Mouse (Mus musculus) hindbrain, embryonic 14.5 days (tissue): ENCODE results near the gene Nmnat1. TPM values are rescaled to one million over a fixed set of nuclear protein-coding genes. Genes with fewer than 3 reads are reported as not detected.
A peak's percentile ranks its signal among the peaks of the same experiment; 100 is the strongest.

Experiments
- ATAC-seq: fragments of 200-750 bp; cut with Nextera tagmentation; 2 replicates; pipeline ENCODE4 v1.8.0; 2017; ENCODE audit warnings: moderate number of reproducible peaks, mild to moderate bottlenecking, moderate TSS enrichment, moderate library complexity; ENCODE audit not compliant: low FRiP score
- DNase-seq: peaks from one replicate; pipeline ENCODE4 v3.0.0-alpha.2; 2015; ENCODE audit warnings: low spot score
- H3K27ac ChIP-seq: fragments of 300-500 bp; sonication (generic); 2 replicates; pipeline ENCODE4 v1.5.1; 2014; ENCODE audit warnings: mild to moderate bottlenecking, moderate library complexity
- H3K27me3 ChIP-seq: fragments of 300-500 bp; sonication (generic); 2 replicates; pipeline ENCODE4 v1.6.1; 2014; ENCODE audit warnings: mild to moderate bottlenecking, low read length, mixed read lengths; ENCODE audit not compliant: control insufficient read depth, insufficient read depth
- H3K36me3 ChIP-seq: fragments of 300-500 bp; sonication (generic); replicated peaks from 2 replicates; pipeline ENCODE4 v1.6.1; 2014; ENCODE audit not compliant: control insufficient read depth, insufficient read depth
- H3K4me1 ChIP-seq: fragments of 300-500 bp; sonication (generic); replicated peaks from 2 replicates; pipeline ENCODE4 v1.6.1; 2014; ENCODE audit warnings: antibody characterized with exemption, low read length, mixed read lengths; ENCODE audit not compliant: control insufficient read depth, insufficient read depth
- H3K4me2 ChIP-seq: fragments of 300-500 bp; sonication (generic); replicated peaks from 2 replicates; pipeline ENCODE4 v1.6.1; 2014; ENCODE audit warnings: mild to moderate bottlenecking, moderate library complexity
- H3K4me3 ChIP-seq: fragments of 300-500 bp; sonication (generic); replicated peaks from 2 replicates; pipeline ENCODE4 v1.5.1; 2014; ENCODE audit warnings: mild to moderate bottlenecking, low read length
- H3K9ac ChIP-seq: fragments of 300-500 bp; sonication (generic); 2 replicates; pipeline ENCODE4 v1.6.1; 2014
- H3K9me3 ChIP-seq: fragments of 300-500 bp; sonication (generic); 2 replicates; pipeline ENCODE4 v1.6.1; 2016; ENCODE audit warnings: low read length; ENCODE audit not compliant: control insufficient read depth
- WGBS: fragments of 180-500 bp; shearing (Covaris S2); extraction: QIAGEN DNeasy Blood & Tissue Kit; methylation state at CpG from one replicate; pipeline ENCODE4 v1.1.7; 2014; 5-methylcytosine and 5-hydroxymethylcytosine counted together
- polyA plus RNA-seq: library from polyadenylated mRNA; unstranded; fragments of >200 nt; fragmentation: Nextera tagmentation; extraction: Ambion mirVana; gene quantifications from 2 replicates; pipeline ENCODE4 v1.2.1, GENCODE M21; 2014

Nmnat1 gene
- polyA plus RNA-seq, 1 experiment from 2014 or later: 7.5 TPM

- H3K27ac ChIP-seq: no peak overlapping the region
- no peak for ATAC-seq
- no peaks in the 10 kb centered on the region for H3K9me3 ChIP-seq
- H3K4me2 ChIP-seq: no peak overlapping the region
- no peak for DNase-seq
- no peaks in the 10 kb centered on the region for H3K4me1 ChIP-seq
- H3K27me3 ChIP-seq: no peaks in the 10 kb centered on the region
- 90% methylated on average over 8 of the region's 8 CpGs for WGBS
- H3K36me3 ChIP-seq: peaks cover 70% of the 10 kb centered on the region
- no peak overlapping the region for H3K9ac ChIP-seq
- H3K4me3 ChIP-seq: no peak overlapping the region
Observed at GRCm38 (mm10) chr4:149498901-149499300, 13.9 kb upstream of the Nmnat1 start.

DNA sequence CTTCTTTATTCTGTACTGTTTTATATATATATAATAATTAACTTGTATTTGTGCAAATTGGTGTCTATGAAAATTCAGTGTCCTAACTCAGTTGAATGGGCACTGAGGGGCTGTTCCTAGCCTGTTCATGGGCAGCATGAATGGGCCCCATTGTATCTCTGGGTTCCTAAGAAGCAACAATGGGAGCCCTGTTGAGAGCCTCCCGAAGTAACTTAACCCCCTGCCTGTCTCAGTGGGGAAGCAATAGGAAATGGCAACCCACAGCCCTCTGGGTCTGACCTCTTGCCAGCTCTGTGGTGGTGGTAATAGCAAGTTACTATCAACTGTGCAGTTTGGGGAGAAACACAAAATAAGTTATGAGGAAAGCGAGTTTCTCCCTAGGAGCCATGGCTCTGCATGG is 11.6 kb upstream of the Nmnat1 start:
- Histone ChIP-seq H3K27me3 (no peaks in the 10 kb centered on the region), H3K9ac (no peak overlapping the region), H3K4me1 (no peaks in the 10 kb centered on the region), H3K27ac (peak overlapping the region; percentile 75), H3K9me3 (no peaks in the 10 kb centered on the region), H3K4me3 (no peak overlapping the region), H3K4me2 (no peak overlapping the region), H3K36me3 (peaks cover 83% of the 10 kb centered on the region)
- DNase-seq (no peak), ATAC-seq (peak; percentile 62; the same call in 1 of the 2 replicates)
- WGBS: 5% methylated on average over 2 of the region's 2 CpGs

- Histone ChIP-seq H3K4me2 (no peak overlapping the region), H3K27me3 (no peaks in the 10 kb centered on the region), H3K36me3 (peaks cover 94% of the 10 kb centered on the region), H3K9me3 (no peaks in the 10 kb centered on the region), H3K9ac (no peak overlapping the region), H3K27ac (no peak overlapping the region), H3K4me1 (peaks cover 7% of the 10 kb centered on the region), H3K4me3 (no peak overlapping the region)
- ATAC-seq (no peak), DNase-seq (no peak)
- WGBS: 98% methylated on average over 3 of the region's 3 CpGs
Observed at GRCm38 (mm10) chr4:149491151-149491550, 6.1 kb upstream of the Nmnat1 start.

DNA sequence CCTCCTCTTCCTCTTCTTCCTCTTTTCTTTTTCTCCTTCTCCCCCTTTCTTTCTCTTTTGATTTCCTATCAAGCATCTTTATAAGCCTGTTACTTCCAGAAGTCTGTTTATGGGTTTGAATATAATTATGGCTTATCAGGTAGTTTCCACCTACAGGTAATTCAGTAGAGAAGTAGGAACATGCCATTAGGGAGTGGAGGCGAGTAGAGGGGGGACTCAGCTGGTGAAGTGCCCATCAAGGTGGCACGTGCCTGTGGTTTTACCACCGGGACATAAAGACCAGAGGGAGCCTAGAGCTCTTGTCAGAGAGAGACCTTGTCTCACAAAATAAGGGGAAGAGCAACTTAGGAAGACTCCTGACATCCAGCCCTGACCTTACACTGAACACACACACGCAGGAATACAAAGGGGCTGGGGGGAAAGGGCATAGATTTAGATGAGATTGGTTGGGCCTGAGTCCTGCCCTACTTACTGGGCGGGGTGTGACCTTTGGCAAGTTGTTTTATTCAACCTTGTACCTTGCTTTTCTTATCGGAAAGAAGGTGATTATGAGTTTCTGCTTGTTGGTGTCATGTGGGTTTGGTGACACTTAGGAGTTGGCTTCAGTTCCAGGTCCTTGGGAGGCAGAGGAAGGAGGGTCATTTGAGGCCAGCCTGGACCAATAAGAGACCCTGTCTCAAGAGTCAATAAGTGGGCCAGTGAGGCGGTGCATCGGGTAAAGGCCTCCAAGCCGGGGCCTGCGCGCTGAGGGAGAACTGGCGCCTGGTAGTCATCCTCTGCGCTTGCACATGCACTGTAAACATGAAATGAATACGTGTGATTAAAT is 4.6 kb upstream of the Nmnat1 start:
- no peaks in the 10 kb centered on the region for H3K27me3 ChIP-seq

DNA sequence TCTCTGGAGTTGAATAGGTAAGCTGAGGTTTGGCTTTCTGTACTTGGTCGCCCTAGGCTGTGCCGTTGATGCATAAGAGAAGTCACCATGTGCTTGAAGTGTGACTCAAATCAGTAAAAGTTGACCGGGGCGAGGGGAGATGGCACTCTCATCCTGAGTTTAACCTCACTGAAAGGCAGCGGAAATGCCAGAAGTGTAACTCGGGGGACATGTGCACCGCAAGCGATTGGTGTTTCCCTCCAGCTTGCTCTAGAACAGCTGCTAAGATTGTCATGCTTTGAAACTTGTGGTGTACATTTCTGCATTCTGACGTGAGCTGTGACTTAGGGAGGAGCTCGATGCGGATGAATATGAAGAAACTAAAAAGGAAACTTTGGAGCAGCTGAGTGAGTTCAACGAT is 2.7 kb upstream of the Nmnat1 start:
- peaks cover 62% of the 10 kb centered on the region for H3K36me3 ChIP-seq

More for the DNA sequence above, 4.6 kb upstream of the Nmnat1 start:
- no peak overlapping the region for H3K27ac ChIP-seq
- DNase-seq (no peak), ATAC-seq (no peak)
- WGBS: 97% methylated on average over 14 of the region's 14 CpGs
- H3K4me1 ChIP-seq: peaks cover 12% of the 10 kb centered on the region
- no peak overlapping the region for H3K4me3 ChIP-seq
- peaks cover 80% of the 10 kb centered on the region for H3K36me3 ChIP-seq
- no peak overlapping the region for H3K4me2 ChIP-seq
- H3K9me3 ChIP-seq: no peaks in the 10 kb centered on the region
- H3K9ac ChIP-seq: no peak overlapping the region

DNA sequence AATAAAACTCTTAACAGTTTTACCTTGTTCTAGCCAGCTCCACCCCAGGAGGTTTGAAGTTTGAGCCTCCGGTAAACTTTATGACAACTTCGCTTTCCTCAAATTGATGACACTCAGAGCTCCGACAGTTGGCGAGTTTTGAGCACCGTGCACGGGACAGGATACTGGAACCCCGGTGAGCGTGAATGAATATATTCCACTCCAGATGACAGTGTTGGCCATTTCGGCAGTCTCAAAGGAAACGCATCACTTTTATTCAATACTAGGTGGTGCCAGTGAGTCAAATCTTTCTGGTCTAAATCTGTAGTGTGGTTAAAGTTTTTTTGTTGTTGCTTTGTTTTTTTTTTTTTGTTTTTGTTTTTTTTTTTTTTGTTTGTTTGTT is 814 bp upstream of the Nmnat1 start:
- under 1% methylated on average over 10 of the region's 10 CpGs for WGBS
- peaks cover 44% of the 10 kb centered on the region for H3K36me3 ChIP-seq
- DNase-seq (peak; percentile 44), ATAC-seq (no peak)
- peak overlapping the region; percentile 64 for H3K27ac ChIP-seq
- H3K4me1 ChIP-seq: peaks cover 15% of the 10 kb centered on the region
- H3K9me3 ChIP-seq: no peaks in the 10 kb centered on the region
- no peaks in the 10 kb centered on the region for H3K27me3 ChIP-seq
- H3K4me3 ChIP-seq: peak overlapping the region; percentile 74
- H3K4me2 ChIP-seq: peak overlapping the region; percentile 79
- peak overlapping the region; percentile 68 for H3K9ac ChIP-seq

More for the DNA sequence above, 2.7 kb upstream of the Nmnat1 start:
- WGBS: 97% methylated on average over 12 of the region's 12 CpGs
- no peak overlapping the region for H3K4me2 ChIP-seq
- ATAC-seq: no peak
- H3K27me3 ChIP-seq: no peaks in the 10 kb centered on the region
- H3K9me3 ChIP-seq: no peaks in the 10 kb centered on the region
- no peak for DNase-seq
- no peak overlapping the region for H3K9ac ChIP-seq
- peaks cover 15% of the 10 kb centered on the region for H3K4me1 ChIP-seq
- H3K27ac ChIP-seq: no peak overlapping the region
- H3K4me3 ChIP-seq: no peak overlapping the region

DNA sequence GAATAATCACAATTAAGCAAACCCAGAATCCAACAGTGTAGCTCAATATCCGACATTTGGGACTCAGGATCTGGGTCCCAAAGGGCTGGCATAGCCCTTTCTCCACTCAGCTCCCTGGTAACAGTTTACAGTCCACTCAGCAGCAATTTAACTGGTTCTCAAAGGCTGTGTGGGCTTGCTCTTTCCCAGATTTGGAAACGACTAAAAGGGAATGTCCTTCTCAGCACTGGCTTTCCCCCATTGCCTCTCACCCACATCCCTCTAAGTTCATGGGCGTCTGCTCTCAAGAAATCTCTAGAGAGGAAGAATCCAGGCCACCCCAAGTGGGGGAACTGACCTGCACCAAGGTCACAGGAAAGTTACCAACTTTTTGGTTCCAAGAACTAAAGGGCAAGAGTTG is 436 bp downstream of the Nmnat1 start:
- H3K27ac ChIP-seq: peak overlapping the region; percentile 45; the same call in 1 of the 2 replicates
- H3K9me3 ChIP-seq: no peaks in the 10 kb centered on the region
- 51% methylated on average over 3 of the region's 3 CpGs for WGBS
- peaks cover 33% of the 10 kb centered on the region for H3K36me3 ChIP-seq
- DNase-seq (no peak), ATAC-seq (no peak)
- H3K4me2 ChIP-seq: peak overlapping the region; percentile 79
- H3K9ac ChIP-seq: peak overlapping the region; percentile 68
- peaks cover 15% of the 10 kb centered on the region for H3K4me1 ChIP-seq
- H3K27me3 ChIP-seq: no peaks in the 10 kb centered on the region
- H3K4me3 ChIP-seq: peak overlapping the region; percentile 74

GRCm38 (mm10) chr4:149477078-149477477 is 7.9 kb downstream of the Nmnat1 start, which contains the start of gene Tmem274:
Gene Tmem274, plus strand, starts transcription at chr4:149477378.
- ATAC-seq (no peak), DNase-seq (no peak)
- Histone ChIP-seq H3K36me3 (peaks cover 11% of the 10 kb centered on the region), H3K9me3 (no peaks in the 10 kb centered on the region), H3K4me1 (no peaks in the 10 kb centered on the region), H3K4me3 (no peak within 1 kb of the TSS), H3K27ac (no peak within 1 kb of the TSS), H3K4me2 (no peak within 1 kb of the TSS), H3K9ac (no peak within 1 kb of the TSS), H3K27me3 (no peaks in the 10 kb centered on the region)
- 88% methylated on average over 11 of the region's 11 CpGs for WGBS

DNA sequence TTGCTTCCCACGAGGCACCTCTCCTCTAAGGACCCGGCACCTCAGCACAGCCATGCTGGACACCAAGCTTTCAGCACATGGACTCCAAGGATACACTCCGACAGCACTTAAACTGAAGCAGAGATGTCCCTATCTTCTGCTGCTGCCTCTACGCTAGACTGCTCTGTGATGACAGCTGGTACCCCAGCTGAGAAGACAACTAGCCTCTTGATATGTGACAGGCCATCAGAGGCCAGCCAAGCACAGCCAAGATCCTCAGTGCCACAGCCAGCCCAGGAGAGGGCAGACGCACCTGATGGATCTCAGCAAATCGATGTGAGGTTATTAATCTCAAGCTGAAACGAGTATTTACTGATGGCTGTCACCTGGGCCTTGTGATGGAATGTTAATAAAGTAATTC is 9.9 kb downstream of the Nmnat1 start:
- Histone ChIP-seq H3K4me1 (no peaks in the 10 kb centered on the region), H3K9ac (no peak overlapping the region), H3K27ac (no peak overlapping the region), H3K4me2 (no peak overlapping the region), H3K27me3 (no peaks in the 10 kb centered on the region), H3K36me3 (peaks cover 12% of the 10 kb centered on the region), H3K9me3 (no peaks in the 10 kb centered on the region), H3K4me3 (no peak overlapping the region)
- 81% methylated on average over 7 of the region's 7 CpGs for WGBS
- no peak for ATAC-seq
- no peak for DNase-seq
